Mouse (Mus musculus) forebrain, embryonic 14.5 days (tissue): ENCODE measurements around the gene Pdcd1lg2. TPM values are rescaled to one million over a fixed set of nuclear protein-coding genes. Genes with fewer than 3 reads are reported as not detected.

Experiments used
- ATAC-seq: fragments of 200-750 bp; cut with Nextera tagmentation; 2 replicates; pipeline ENCODE4 v1.8.0; 2017; ENCODE audit warnings: mild to moderate bottlenecking, moderate library complexity
- DNase-seq: peaks from one replicate; pipeline ENCODE4 v3.0.0-alpha.2; 2015; ENCODE audit warnings: low spot score
- H3K27ac ChIP-seq: fragments of 300-500 bp; sonication (generic); 2 replicates; pipeline ENCODE4 v1.5.1; 2014; ENCODE audit warnings: low read depth, mild to moderate bottlenecking, control low read depth, low read length, moderate library complexity
- H3K27me3 ChIP-seq: fragments of 300-500 bp; sonication (generic); replicated peaks from 2 replicates; pipeline ENCODE4 v1.6.1; 2014; ENCODE audit warnings: low read length, control low read depth, mixed read lengths; ENCODE audit not compliant: control insufficient read depth, insufficient read depth
- H3K36me3 ChIP-seq: fragments of 300-500 bp; sonication (generic); 2 replicates; pipeline ENCODE4 v1.6.1; 2014; ENCODE audit warnings: low read length, control low read depth; ENCODE audit not compliant: control insufficient read depth, insufficient read depth
- H3K4me1 ChIP-seq: fragments of 300-500 bp; sonication (generic); 2 replicates; pipeline ENCODE4 v1.6.1; 2014; ENCODE audit warnings: antibody characterized with exemption, low read length, control low read depth; ENCODE audit not compliant: control insufficient read depth, insufficient read depth
- H3K4me2 ChIP-seq: fragments of 300-500 bp; sonication (generic); 2 replicates; pipeline ENCODE4 v1.6.1; 2014; ENCODE audit warnings: mild to moderate bottlenecking, control low read depth, low read length
- H3K4me3 ChIP-seq: fragments of 300-500 bp; sonication (generic); 2 replicates; pipeline ENCODE4 v1.5.1; 2014; ENCODE audit warnings: low read depth, low read length, control low read depth
- H3K9ac ChIP-seq: fragments of 300-500 bp; sonication (generic); 2 replicates; pipeline ENCODE4 v1.6.1; 2014; ENCODE audit warnings: mild to moderate bottlenecking, low read length, control low read depth, moderate library complexity
- H3K9me3 ChIP-seq: fragments of 300-500 bp; sonication (generic); replicated peaks from 2 replicates; pipeline ENCODE4 v1.6.1; 2016; ENCODE audit warnings: low read length, control low read depth, mixed read lengths; ENCODE audit not compliant: control insufficient read depth
- WGBS: fragments of 180-500 bp; shearing (Covaris S2); extraction: QIAGEN DNeasy Blood & Tissue Kit; methylation state at CpG from one replicate; pipeline ENCODE4 v1.1.7; 2014; 5-methylcytosine and 5-hydroxymethylcytosine counted together
- polyA plus RNA-seq: library from polyadenylated mRNA; unstranded; fragments of >200 nt; fragmentation: Nextera tagmentation; extraction: Ambion mirVana; gene quantifications from 2 replicates; pipeline ENCODE4 v1.2.1, GENCODE M21; 2014

The Pdcd1lg2 gene
- polyA plus RNA-seq, 1 experiment from 2014 or later = not detected

DNA sequence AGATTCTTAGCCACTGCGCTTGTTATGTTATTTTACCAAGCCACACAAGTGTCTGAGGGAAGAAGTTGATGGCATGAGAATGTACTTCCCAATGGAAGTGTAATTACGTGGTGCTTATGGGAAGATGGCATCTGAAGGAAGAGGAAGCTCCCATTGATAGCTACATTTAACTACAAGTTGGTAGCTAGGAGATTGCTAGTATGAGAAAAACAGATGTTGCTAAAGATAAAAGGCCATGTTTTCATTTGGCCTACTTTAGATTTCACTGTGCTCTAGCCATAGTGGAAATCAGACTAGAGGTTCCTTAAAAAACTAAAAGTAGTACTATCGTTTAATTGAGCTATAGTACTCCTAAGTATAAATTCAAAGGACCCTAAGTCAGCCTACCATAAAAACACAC is 28.5 kb downstream of the Pdcd1lg2 start:
- ATAC-seq = no peak
- 87% methylated on average over 3 of the region's 3 CpGs for whole genome bisulfite sequencing
- Histone ChIP-seq H3K4me3 (no peak overlapping the region), H3K27me3 (no peaks in the 10 kb centered on the region), H3K9ac (no peak overlapping the region), H3K27ac (no peak overlapping the region), H3K9me3 (no peaks in the 10 kb centered on the region), H3K4me2 (no peak overlapping the region), H3K36me3 (no peaks in the 10 kb centered on the region), H3K4me1 (no peaks in the 10 kb centered on the region)
- no peak for DNase-seq

DNA sequence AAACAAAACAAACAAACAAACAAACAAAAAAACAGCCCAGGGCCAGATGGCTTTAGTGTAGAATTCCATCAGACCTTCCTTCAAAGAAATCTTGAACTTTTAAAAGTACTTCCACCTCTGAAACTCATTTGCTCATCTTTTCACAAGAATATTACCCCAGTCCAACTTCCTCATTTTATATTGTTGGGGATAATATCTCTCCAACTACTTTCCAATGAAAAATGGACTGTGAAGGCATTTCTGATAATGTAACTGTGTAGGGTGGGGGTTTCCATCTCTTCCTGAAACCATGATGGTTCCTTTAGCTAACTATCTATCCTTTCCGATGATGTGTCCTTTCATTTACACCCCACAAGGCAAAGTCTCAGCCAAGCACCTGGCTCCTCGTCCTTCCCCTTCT is 31.8 kb downstream of the Pdcd1lg2 start:
- no peak overlapping the region for H3K9ac ChIP-seq
- no peaks in the 10 kb centered on the region for H3K9me3 ChIP-seq
- no peak for ATAC-seq
- H3K36me3 ChIP-seq = no peaks in the 10 kb centered on the region
- H3K4me1 ChIP-seq = no peaks in the 10 kb centered on the region
- 87% methylated on average over 2 of the region's 2 CpGs for WGBS
- H3K4me2 ChIP-seq = no peak overlapping the region
- H3K4me3 ChIP-seq = no peak overlapping the region
- DNase-seq = no peak
- no peak overlapping the region for H3K27ac ChIP-seq
- no peaks in the 10 kb centered on the region for H3K27me3 ChIP-seq

DNA sequence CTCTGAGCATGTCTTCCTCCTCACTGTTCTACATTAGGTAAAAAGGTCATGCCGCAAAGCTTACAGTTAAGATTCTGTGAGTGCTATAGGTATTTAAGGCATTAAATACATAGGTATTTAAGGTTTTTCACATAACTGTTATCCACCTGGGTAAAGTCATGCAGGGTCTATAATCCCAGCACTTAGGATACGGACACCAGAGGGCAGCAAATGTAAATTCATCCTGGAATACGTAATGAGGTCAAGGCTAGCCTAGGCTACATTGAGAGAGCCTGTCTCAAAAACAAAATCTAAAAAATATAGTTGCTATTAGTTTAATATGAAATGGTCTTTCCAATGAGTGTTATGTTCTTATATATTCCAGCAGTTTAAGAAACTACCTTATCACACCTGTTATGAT is 33.6 kb downstream of the Pdcd1lg2 start:
- 87% methylated on average over 3 of the region's 3 CpGs for WGBS
- Histone ChIP-seq H3K4me2 (no peak overlapping the region), H3K4me1 (no peaks in the 10 kb centered on the region), H3K36me3 (no peaks in the 10 kb centered on the region), H3K27ac (no peak overlapping the region), H3K27me3 (no peaks in the 10 kb centered on the region), H3K4me3 (no peak overlapping the region), H3K9ac (no peak overlapping the region), H3K9me3 (no peaks in the 10 kb centered on the region)
- no peak for DNase-seq
- no peak for ATAC-seq

DNA sequence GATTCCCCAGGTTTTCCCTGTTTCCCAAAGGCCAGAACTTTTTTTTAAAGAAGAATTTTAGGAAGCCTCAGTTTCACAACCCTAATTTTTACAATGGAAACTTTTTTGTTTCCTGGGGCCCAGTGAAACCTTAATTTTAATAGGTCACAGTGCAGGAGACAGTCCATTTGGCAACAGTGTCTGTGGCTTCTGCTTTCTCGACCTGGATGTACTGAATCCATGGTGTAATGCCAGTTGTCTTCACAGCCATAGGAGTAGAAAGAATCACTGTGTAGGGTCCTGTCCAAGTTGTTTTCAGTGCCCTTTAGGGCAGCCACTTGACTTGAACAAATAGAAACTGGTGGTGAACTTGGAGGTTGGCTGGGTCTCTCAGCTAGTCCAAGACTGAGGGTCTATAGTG is 37.7 kb downstream of the Pdcd1lg2 start:
- Histone ChIP-seq H3K4me1 (no peaks in the 10 kb centered on the region), H3K4me3 (no peak overlapping the region), H3K36me3 (no peaks in the 10 kb centered on the region), H3K27ac (no peak overlapping the region), H3K9me3 (no peaks in the 10 kb centered on the region), H3K4me2 (no peak overlapping the region), H3K9ac (no peak overlapping the region), H3K27me3 (no peaks in the 10 kb centered on the region)
- WGBS = 82% methylated on average over 1 of the region's 1 CpGs
- DNase-seq = no peak
- ATAC-seq = no peak

DNA sequence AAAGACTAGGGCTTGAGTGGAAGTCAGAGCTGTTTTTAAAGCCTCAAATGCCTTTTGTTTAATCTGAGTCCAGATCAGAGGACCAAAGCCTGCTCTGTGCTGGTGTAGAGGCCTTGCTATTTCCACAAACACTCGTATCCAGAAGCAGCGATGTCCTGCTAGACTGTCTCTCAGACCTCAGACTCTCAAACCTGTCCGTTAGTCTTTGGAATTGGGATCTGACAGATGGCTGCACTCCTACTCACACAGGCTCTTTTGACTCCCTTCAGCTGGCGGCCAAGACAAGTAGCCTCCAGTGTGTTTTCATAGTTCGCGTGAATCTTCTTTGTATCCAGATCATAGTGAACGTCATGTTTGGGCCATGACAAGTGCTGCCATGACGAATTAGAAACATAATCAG is 39.7 kb downstream of the Pdcd1lg2 start:
- Histone ChIP-seq H3K4me1 (no peaks in the 10 kb centered on the region), H3K4me2 (no peak overlapping the region), H3K9ac (no peak overlapping the region), H3K27ac (no peak overlapping the region), H3K9me3 (no peaks in the 10 kb centered on the region), H3K27me3 (no peaks in the 10 kb centered on the region), H3K4me3 (no peak overlapping the region), H3K36me3 (no peaks in the 10 kb centered on the region)
- 93% methylated on average over 8 of the region's 8 CpGs for WGBS
- DNase-seq (no peak), ATAC-seq (no peak)

DNA sequence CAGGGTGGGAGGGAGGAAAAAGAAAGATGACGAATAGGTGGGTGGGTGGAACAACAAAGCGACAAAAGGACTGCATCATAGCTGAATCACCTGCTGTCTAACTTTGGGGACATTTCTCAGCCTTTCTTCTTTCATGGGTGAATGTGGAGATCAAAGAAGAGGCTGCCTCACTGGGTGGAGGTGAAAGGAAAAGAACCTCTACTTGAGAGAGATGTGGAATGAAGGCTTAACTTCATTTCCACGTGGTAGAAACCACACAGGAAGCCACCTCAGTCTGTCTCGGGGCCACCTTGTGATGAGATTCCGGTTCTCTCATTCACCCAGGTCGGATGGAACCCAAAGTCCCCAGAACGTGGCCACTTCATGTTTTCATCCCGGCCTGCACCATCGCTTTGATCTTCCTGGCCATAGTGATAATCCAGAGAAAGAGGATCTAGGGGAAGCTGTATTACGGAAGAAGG is 43.5 kb downstream of the Pdcd1lg2 start:
- Histone ChIP-seq H3K36me3 (no peaks in the 10 kb centered on the region), H3K4me1 (no peaks in the 10 kb centered on the region), H3K27ac (no peak overlapping the region), H3K4me2 (no peak overlapping the region), H3K27me3 (no peaks in the 10 kb centered on the region), H3K9ac (no peak overlapping the region), H3K9me3 (no peaks in the 10 kb centered on the region), H3K4me3 (no peak overlapping the region)
- WGBS = 85% methylated on average over 10 of the region's 10 CpGs
- no peak for ATAC-seq
- no peak for DNase-seq

DNA sequence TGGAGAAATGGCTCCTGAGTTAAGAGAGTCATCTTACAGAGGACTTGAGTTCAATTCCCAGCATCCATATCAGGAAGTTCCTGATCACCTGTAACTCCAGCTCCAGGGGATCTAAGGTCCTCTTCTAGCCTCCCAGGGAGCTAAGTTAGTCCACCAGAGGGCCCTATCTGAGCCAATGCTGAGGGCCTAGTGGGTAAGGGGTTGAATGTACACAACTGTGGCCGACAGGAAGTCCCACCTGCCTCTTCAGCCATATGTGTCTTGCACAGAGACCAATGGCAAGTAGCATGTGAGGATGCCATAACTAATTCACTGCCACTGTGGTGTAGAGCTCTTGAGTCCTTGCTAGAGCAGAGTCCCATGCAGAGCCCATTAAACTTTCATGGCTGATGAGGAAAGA is 44.4 kb downstream of the Pdcd1lg2 start:
- Histone ChIP-seq H3K36me3 (no peaks in the 10 kb centered on the region), H3K4me2 (no peak overlapping the region), H3K27me3 (no peaks in the 10 kb centered on the region), H3K9me3 (no peaks in the 10 kb centered on the region), H3K4me1 (no peaks in the 10 kb centered on the region), H3K4me3 (no peak overlapping the region), H3K27ac (no peak overlapping the region), H3K9ac (no peak overlapping the region)
- no peak for DNase-seq
- ATAC-seq = no peak
- WGBS = 89% methylated on average over 1 of the region's 1 CpGs

DNA sequence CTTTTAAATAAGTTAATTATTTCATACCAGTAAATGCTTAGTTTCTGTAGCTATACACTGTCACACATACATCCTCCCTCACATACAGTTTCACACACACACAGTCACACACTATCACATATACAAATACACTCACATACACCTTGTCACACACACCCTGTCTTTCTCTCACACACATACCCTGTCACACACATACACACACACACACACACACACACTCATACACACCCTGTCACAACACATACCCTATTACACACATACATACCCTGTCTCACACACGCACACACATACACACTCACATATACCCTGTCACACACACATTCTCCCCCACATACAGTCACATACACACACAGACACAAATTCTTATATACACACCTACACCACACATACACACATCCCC is 47.3 kb downstream of the Pdcd1lg2 start:
- H3K27me3 ChIP-seq = no peaks in the 10 kb centered on the region
- no peak overlapping the region for H3K4me3 ChIP-seq
- H3K27ac ChIP-seq = no peak overlapping the region
- DNase-seq = no peak
- no peak for ATAC-seq
- H3K36me3 ChIP-seq = no peaks in the 10 kb centered on the region
- no peak overlapping the region for H3K4me2 ChIP-seq
- H3K4me1 ChIP-seq = no peaks in the 10 kb centered on the region
- no peak overlapping the region for H3K9ac ChIP-seq
- H3K9me3 ChIP-seq = no peaks in the 10 kb centered on the region
- 95% methylated on average over 1 of the region's 1 CpGs for WGBS

DNA sequence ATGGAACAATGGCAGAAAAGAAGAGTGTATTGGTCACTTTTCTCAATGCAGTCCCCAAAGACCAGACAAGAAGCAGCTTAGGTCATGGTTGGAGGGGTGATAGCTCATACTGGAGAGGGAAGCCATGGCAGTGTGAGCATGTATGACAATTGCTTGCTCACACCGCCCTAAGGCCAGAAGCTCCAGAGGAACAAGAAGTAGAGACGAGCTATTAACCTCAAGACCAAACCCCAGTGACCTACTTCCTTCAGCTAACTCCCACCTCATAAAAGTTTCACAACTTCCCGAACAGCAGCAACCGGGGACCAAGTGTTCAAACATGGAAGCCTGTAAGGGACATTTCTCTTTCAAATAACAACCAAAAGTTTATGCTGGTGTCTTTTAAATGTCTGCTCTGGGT is 51.7 kb downstream of the Pdcd1lg2 start:
- ATAC-seq = no peak
- 96% methylated on average over 4 of the region's 4 CpGs for WGBS
- H3K4me3 ChIP-seq = no peak overlapping the region
- no peak overlapping the region for H3K9ac ChIP-seq
- no peak overlapping the region for H3K27ac ChIP-seq
- DNase-seq = no peak
- no peaks in the 10 kb centered on the region for H3K4me1 ChIP-seq
- no peaks in the 10 kb centered on the region for H3K27me3 ChIP-seq
- no peaks in the 10 kb centered on the region for H3K9me3 ChIP-seq
- no peak overlapping the region for H3K4me2 ChIP-seq
- no peaks in the 10 kb centered on the region for H3K36me3 ChIP-seq
